Mouse (Mus musculus): ENCODE data around the gene Lrfn1. TPM values are rescaled to one million over a fixed set of nuclear protein-coding genes. Genes with fewer than 3 reads are reported as not detected.

The Lrfn1 gene
- polyA plus RNA-seq, 1 experiment from 2014 or later, result 0.97 TPM

GRCm38 (mm10) chr7:28477363-28477762, 25.6 kb downstream of the Lrfn1 start:
- no peaks in the 10 kb centered on the region for H3K27me3 ChIP-seq (replicated peaks; ENCODE audit: insufficient read depth, low read length)
- H3K4me3 ChIP-seq (ENCODE audit: low read depth, low read length), result no peak overlapping the region
- no peak overlapping the region for H3K4me2 ChIP-seq (replicated peaks; ENCODE audit: low read depth, low read length)
- H3K9ac ChIP-seq (replicated peaks; ENCODE audit: low read depth), result no peak overlapping the region
- ATAC-seq (no peak), DNase-seq (ENCODE audit: low spot score) (no peak)
- no peak overlapping the region for H3K27ac ChIP-seq (ENCODE audit: low read length)
- no peaks in the 10 kb centered on the region for H3K4me1 ChIP-seq (ENCODE audit: insufficient read depth, low read depth, low read length)
- H3K36me3 ChIP-seq (ENCODE audit: insufficient read depth, low read length), result no peaks in the 10 kb centered on the region
- no peaks in the 10 kb centered on the region for H3K9me3 ChIP-seq (ENCODE audit: low read length)
- TF ChIP-seq EP300 (IDR thresholded peaks at IDR 0.05) (no peak), CTCF (IDR thresholded peaks at IDR 0.05) (no peak)
- 77% methylated on average over 5 of the region's 5 CpGs for WGBS

GRCm38 (mm10) chr7:28478854-28479253, 27.1 kb downstream of the Lrfn1 start:
- Histone ChIP-seq H3K4me3 (ENCODE audit: low read depth, low read length) (no peak overlapping the region), H3K4me1 (ENCODE audit: insufficient read depth, low read depth, low read length) (no peaks in the 10 kb centered on the region), H3K9me3 (ENCODE audit: low read length) (no peaks in the 10 kb centered on the region), H3K36me3 (ENCODE audit: insufficient read depth, low read length) (no peaks in the 10 kb centered on the region), H3K4me2 (replicated peaks; ENCODE audit: low read depth, low read length) (no peak overlapping the region), H3K9ac (replicated peaks; ENCODE audit: low read depth) (no peak overlapping the region), H3K27ac (ENCODE audit: low read length) (no peak overlapping the region), H3K27me3 (replicated peaks; ENCODE audit: insufficient read depth, low read length) (no peaks in the 10 kb centered on the region)
- TF ChIP-seq CTCF (IDR thresholded peaks at IDR 0.05) (no peak), EP300 (IDR thresholded peaks at IDR 0.05) (no peak)
- ATAC-seq (0 out of 2 replicates have a peak, but pooled peaks have one; percentile 44), DNase-seq (ENCODE audit: low spot score) (peak; percentile 30)
- WGBS, result 8% methylated on average over 8 of the region's 8 CpGs

- H3K9me3 ChIP-seq (ENCODE audit: low read length), result no peaks in the 10 kb centered on the region
- H3K4me1 ChIP-seq (ENCODE audit: insufficient read depth, low read depth, low read length), result no peaks in the 10 kb centered on the region
- no peaks in the 10 kb centered on the region for H3K27me3 ChIP-seq (replicated peaks; ENCODE audit: insufficient read depth, low read length)
- TF ChIP-seq EP300 (IDR thresholded peaks at IDR 0.05) (no peak), CTCF (IDR thresholded peaks at IDR 0.05) (no peak)
- 79% methylated on average over 11 of the region's 11 CpGs for WGBS
- H3K4me2 ChIP-seq (replicated peaks; ENCODE audit: low read depth, low read length), result no peak overlapping the region
- DNase-seq (ENCODE audit: low spot score) (no peak), ATAC-seq (no peak)
- H3K27ac ChIP-seq (ENCODE audit: low read length), result no peak overlapping the region
- H3K4me3 ChIP-seq (ENCODE audit: low read depth, low read length), result no peak overlapping the region
- H3K36me3 ChIP-seq (ENCODE audit: insufficient read depth, low read length), result no peaks in the 10 kb centered on the region
- no peak overlapping the region for H3K9ac ChIP-seq (replicated peaks; ENCODE audit: low read depth)
Observed at GRCm38 (mm10) chr7:28482854-28483253, 31.1 kb downstream of the Lrfn1 start.

GRCm38 (mm10) chr7:28484192-28484591, 32.4 kb downstream of the Lrfn1 start:
- Histone ChIP-seq H3K4me2 (replicated peaks; ENCODE audit: low read depth, low read length) (no peak overlapping the region), H3K27me3 (replicated peaks; ENCODE audit: insufficient read depth, low read length) (no peaks in the 10 kb centered on the region)
- 30% methylated on average over 4 of the region's 4 CpGs for WGBS

GRCm38 (mm10) chr7:28488030-28488491, 36.3 kb downstream of the Lrfn1 start:
- Histone ChIP-seq H3K4me2 (replicated peaks; ENCODE audit: low read depth, low read length) (0 out of 2 replicates have a peak overlapping the region, but pooled peaks have one; percentile 6), H3K9ac (replicated peaks; ENCODE audit: low read depth) (no peak overlapping the region), H3K27me3 (replicated peaks; ENCODE audit: insufficient read depth, low read length) (no peaks in the 10 kb centered on the region), H3K36me3 (ENCODE audit: insufficient read depth, low read length) (no peaks in the 10 kb centered on the region), H3K9me3 (ENCODE audit: low read length) (no peaks in the 10 kb centered on the region), H3K4me3 (ENCODE audit: low read depth, low read length) (no peak overlapping the region), H3K4me1 (ENCODE audit: insufficient read depth, low read depth, low read length) (no peaks in the 10 kb centered on the region), H3K27ac (ENCODE audit: low read length) (no peak overlapping the region)
- TF ChIP-seq EP300 (IDR thresholded peaks at IDR 0.05) (no peak), CTCF (IDR thresholded peaks at IDR 0.05) (no peak)
- WGBS, result 4% methylated on average over 16 of the region's 16 CpGs
- DNase-seq (ENCODE audit: low spot score) (peak; percentile 59), ATAC-seq (peak; percentile 59)

More at GRCm38 (mm10) chr7:28484192-28484591, 32.4 kb downstream of the Lrfn1 start:
- DNase-seq (ENCODE audit: low spot score) (no peak), ATAC-seq (no peak)
- H3K36me3 ChIP-seq (ENCODE audit: insufficient read depth, low read length), result no peaks in the 10 kb centered on the region
- no peak overlapping the region for H3K27ac ChIP-seq (ENCODE audit: low read length)
- TF ChIP-seq CTCF (IDR thresholded peaks at IDR 0.05) (no peak), EP300 (IDR thresholded peaks at IDR 0.05) (no peak)
- H3K4me3 ChIP-seq (ENCODE audit: low read depth, low read length), result no peak overlapping the region
- H3K4me1 ChIP-seq (ENCODE audit: insufficient read depth, low read depth, low read length), result no peaks in the 10 kb centered on the region
- H3K9me3 ChIP-seq (ENCODE audit: low read length), result no peaks in the 10 kb centered on the region
- H3K9ac ChIP-seq (replicated peaks; ENCODE audit: low read depth), result no peak overlapping the region

GRCm38 (mm10) chr7:28490410-28490809, 38.6 kb downstream of the Lrfn1 start:
- Histone ChIP-seq H3K27ac (ENCODE audit: low read length) (no peak overlapping the region), H3K9ac (replicated peaks; ENCODE audit: low read depth) (no peak overlapping the region), H3K27me3 (replicated peaks; ENCODE audit: insufficient read depth, low read length) (no peaks in the 10 kb centered on the region), H3K9me3 (ENCODE audit: low read length) (no peaks in the 10 kb centered on the region), H3K4me3 (ENCODE audit: low read depth, low read length) (no peak overlapping the region), H3K4me2 (replicated peaks; ENCODE audit: low read depth, low read length) (no peak overlapping the region), H3K4me1 (ENCODE audit: insufficient read depth, low read depth, low read length) (no peaks in the 10 kb centered on the region), H3K36me3 (ENCODE audit: insufficient read depth, low read length) (no peaks in the 10 kb centered on the region)
- ATAC-seq (peak; percentile 72), DNase-seq (ENCODE audit: low spot score) (peak; percentile 83)
- TF ChIP-seq EP300 (IDR thresholded peaks at IDR 0.05), result no peak
- peak; percentile 79 for TF ChIP-seq CTCF (IDR thresholded peaks at IDR 0.05)
- 4% methylated on average over 10 of the region's 10 CpGs for WGBS

GRCm38 (mm10) chr7:28490903-28491302, 39.1 kb downstream of the Lrfn1 start:
- Histone ChIP-seq H3K36me3 (ENCODE audit: insufficient read depth, low read length) (no peaks in the 10 kb centered on the region), H3K4me3 (ENCODE audit: low read depth, low read length) (no peak overlapping the region), H3K4me2 (replicated peaks; ENCODE audit: low read depth, low read length) (no peak overlapping the region), H3K9me3 (ENCODE audit: low read length) (no peaks in the 10 kb centered on the region), H3K27me3 (replicated peaks; ENCODE audit: insufficient read depth, low read length) (no peaks in the 10 kb centered on the region), H3K9ac (replicated peaks; ENCODE audit: low read depth) (no peak overlapping the region), H3K4me1 (ENCODE audit: insufficient read depth, low read depth, low read length) (no peaks in the 10 kb centered on the region), H3K27ac (ENCODE audit: low read length) (no peak overlapping the region)
- no peak for TF ChIP-seq CTCF (IDR thresholded peaks at IDR 0.05)
- ATAC-seq, result no peak
- 27% methylated on average over 14 of the region's 14 CpGs for WGBS
- DNase-seq (ENCODE audit: low spot score), result no peak
